Mouse (Mus musculus): Measurements from ENCODE around the gene Catsperg2. TPM values are rescaled to one million over a fixed set of nuclear protein-coding genes. Genes with fewer than 3 reads are reported as not detected.

Gene Catsperg2
- total and polyA plus RNA-seq, 3 experiments, result not detected

DNA sequence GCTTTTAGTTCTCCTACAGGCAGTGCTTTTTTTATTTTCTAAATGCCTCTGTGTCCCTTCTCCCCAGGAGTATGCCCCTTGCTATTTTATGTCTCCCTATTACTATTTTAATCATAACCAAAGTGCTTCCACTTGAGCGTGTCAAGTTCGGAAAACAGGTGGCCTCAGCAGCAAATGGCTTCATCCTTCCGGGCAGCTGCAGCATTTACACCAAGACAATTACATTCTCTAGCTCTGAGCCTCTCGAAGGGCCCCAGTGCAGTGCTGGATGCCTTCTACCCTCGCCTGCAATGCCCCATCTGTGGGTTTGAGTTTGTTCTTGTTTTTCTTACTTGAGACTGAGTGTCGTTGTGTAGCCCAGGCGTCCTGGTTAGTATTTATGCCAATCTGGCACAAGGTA, 46.7 kb upstream of the Catsperg2 start:
- H3K9ac ChIP-seq (ENCODE audit: control insufficient read depth, low read depth, low read length, poor library complexity, severe bottlenecking), result no peak overlapping the region
- no peak overlapping the region for H3K4me3 ChIP-seq (ENCODE audit: control insufficient read depth in 1 of 2, insufficient read depth in 1 of 2, low read depth in 2 of 2, low read length in 2 of 2)
- H3K36me3 ChIP-seq (ENCODE audit: control insufficient read depth in 1 of 2, insufficient read depth in 2 of 2, low read length in 2 of 2), result peaks cover 8 to 28% of the 10 kb centered on the region in 2 experiments
- H3K27me3 ChIP-seq (ENCODE audit: control insufficient read depth in 1 of 2, insufficient read depth in 2 of 2, low read length in 2 of 2), result no peaks in the 10 kb centered on the region
- H3K27ac ChIP-seq (ENCODE audit: control insufficient read depth, low read depth, low read length), result no peak overlapping the region
- peaks cover 4 to 8% of the 10 kb centered on the region in 2 experiments; a peak in 2 of 4 replicates for H3K4me1 ChIP-seq (ENCODE audit: control insufficient read depth in 1 of 2, insufficient read depth in 2 of 2, low read length in 2 of 2)
- TF ChIP-seq CTCF (IDR thresholded peaks at IDR 0.05 in 2 of 3, conservative IDR thresholded peaks at IDR 0.05 in 1 of 3; ENCODE audit: control insufficient read depth in 1 of 3, insufficient read depth in 1 of 3, low read depth in 2 of 3, low read length in 3 of 3, poor library complexity in 1 of 3, severe bottlenecking in 1 of 3), result no peak
- no peak for TF ChIP-seq ZC3H11A (IDR thresholded peaks at IDR 0.05; ENCODE audit: low read depth, low read length)
- no peak for TF ChIP-seq RAD21 (IDR thresholded peaks at IDR 0.05; ENCODE audit: low read depth, low read length)
- no peak for TF ChIP-seq NELFE (IDR thresholded peaks at IDR 0.05; ENCODE audit: low read depth, low read length)
- TF ChIP-seq TAL1 (IDR thresholded peaks at IDR 0.05; ENCODE audit: low read length), result no peak
- TF ChIP-seq CHD2 (IDR thresholded peaks at IDR 0.05; ENCODE audit: low read length), result no peak
- no peak for TF ChIP-seq CHD1 (IDR thresholded peaks at IDR 0.05; ENCODE audit: low read depth, low read length)
- no peak for TF ChIP-seq MEF2A (IDR thresholded peaks at IDR 0.05; ENCODE audit: extremely low read depth, insufficient replicate concordance, low read depth, low read length, poor library complexity, severe bottlenecking)
- no peak for TF ChIP-seq POLR2AphosphoS2 (IDR thresholded peaks at IDR 0.05; ENCODE audit: low read length)
- no peak for TF ChIP-seq MXI1 (IDR thresholded peaks at IDR 0.05; ENCODE audit: low read depth, low read length)
- TF ChIP-seq ETS1 (IDR thresholded peaks at IDR 0.05; ENCODE audit: low read depth, low read length), result no peak
- TF ChIP-seq MYB (IDR thresholded peaks at IDR 0.05; ENCODE audit: low read depth, low read length), result no peak
- no peak for DNase-seq (ENCODE audit: low read depth, low spot score)
- H3K9me3 ChIP-seq (replicated peaks; ENCODE audit: insufficient read depth, low read length), result no peaks in the 10 kb centered on the region
- peaks cover 19% of the 10 kb centered on the region for H3K79me2 ChIP-seq (ENCODE audit: control insufficient read depth, insufficient read depth, low read length, poor library complexity)

DNA sequence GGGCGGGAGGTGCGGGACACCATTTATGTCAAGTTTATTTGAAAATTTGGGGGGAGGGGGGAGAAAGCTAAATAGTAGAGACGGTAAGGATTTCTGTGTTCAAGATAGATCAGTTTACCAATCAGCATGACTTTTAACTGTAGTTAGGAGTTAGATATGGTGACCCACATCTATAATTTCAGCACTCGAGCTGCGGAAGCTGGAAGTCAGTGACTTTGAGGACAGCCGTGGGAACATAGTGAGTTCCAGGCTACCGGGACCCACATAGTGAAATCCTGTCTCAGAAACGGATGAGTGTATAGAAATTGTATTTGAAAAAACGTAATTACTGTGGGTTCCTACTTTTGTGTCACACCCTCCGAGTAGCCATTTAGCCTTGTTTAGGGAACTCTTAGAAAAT, 42.1 kb upstream of the Catsperg2 start:
- Histone ChIP-seq H3K27ac (ENCODE audit: control insufficient read depth, low read depth, low read length) (peak overlapping the region; percentile 97), H3K4me3 (ENCODE audit: control insufficient read depth in 1 of 2, insufficient read depth in 1 of 2, low read depth in 2 of 2, low read length in 2 of 2) (peak overlapping the region; percentile 80 to 92), H3K79me2 (ENCODE audit: control insufficient read depth, insufficient read depth, low read length, poor library complexity) (peaks cover 21% of the 10 kb centered on the region), H3K36me3 (ENCODE audit: control insufficient read depth in 1 of 2, insufficient read depth in 2 of 2, low read length in 2 of 2) (peaks cover 0 to 8% of the 10 kb centered on the region in 2 experiments; a peak in 3 of 4 replicates), H3K4me1 (ENCODE audit: control insufficient read depth in 1 of 2, insufficient read depth in 2 of 2, low read length in 2 of 2) (peaks cover 4 to 10% of the 10 kb centered on the region in 2 experiments; a peak in 2 of 4 replicates), H3K9ac (ENCODE audit: control insufficient read depth, low read depth, low read length, poor library complexity, severe bottlenecking) (peak overlapping the region; percentile 93), H3K9me3 (replicated peaks; ENCODE audit: insufficient read depth, low read length) (no peaks in the 10 kb centered on the region), H3K27me3 (ENCODE audit: control insufficient read depth in 1 of 2, insufficient read depth in 2 of 2, low read length in 2 of 2) (no peaks in the 10 kb centered on the region)
- no peak for DNase-seq (ENCODE audit: low read depth, low spot score)
- TF ChIP-seq MAX (IDR thresholded peaks at IDR 0.05; ENCODE audit: low read length) (no peak), GATA1 (IDR thresholded peaks at IDR 0.05; ENCODE audit: low read depth, low read length) (no peak), USF2 (IDR thresholded peaks at IDR 0.05; ENCODE audit: borderline replicate concordance in 1 of 2, insufficient read depth in 1 of 2, low read depth in 1 of 2, low read length in 2 of 2) (no peak), JUND (IDR thresholded peaks at IDR 0.05; ENCODE audit: low read depth, low read length) (no peak), SMC3 (IDR thresholded peaks at IDR 0.05; ENCODE audit: low read depth, low read length) (no peak), UBTF (IDR thresholded peaks at IDR 0.05; ENCODE audit: borderline replicate concordance, insufficient read depth, low read depth, low read length) (no peak), MYC (IDR thresholded peaks at IDR 0.05; ENCODE audit: low read depth, low read length) (0 out of 2 replicates have a peak, but pooled peaks have one; percentile 33), EP300 (IDR thresholded peaks at IDR 0.05; ENCODE audit: low read depth in 1 of 2, low read length in 2 of 2) (no peak), CHD1 (IDR thresholded peaks at IDR 0.05; ENCODE audit: low read depth, low read length) (0 out of 2 replicates have a peak, but pooled peaks have one; percentile 67), GABPA (IDR thresholded peaks at IDR 0.05; ENCODE audit: low read depth, low read length) (no peak), SIN3A (IDR thresholded peaks at IDR 0.05; ENCODE audit: low read length) (no peak), MAFK (IDR thresholded peaks at IDR 0.05; ENCODE audit: borderline replicate concordance, low read depth, low read length) (no peak), TAL1 (IDR thresholded peaks at IDR 0.05; ENCODE audit: low read length) (no peak)
